Mouse (Mus musculus) mouse embryonic stem cell (cell line): ENCODE results near the gene Gal3st3.

Source experiments
- in situ Hi-C, 2 experiments: fragments of 300-500 bp; cut with MboI; formaldehyde crosslinking; loops; 1 replicate in 1 of 2; 3 replicates in 1 of 2; pipeline ENCODE4 v1.14.3; 2019 to 2020; ENCODE audit warnings: low sequenced_read_pairs in 2 of 2, low pct_unique_long_range_greater_than_20kb in 1 of 2, mixed read lengths in 1 of 2; ENCODE audit not compliant: unreplicated experiment in 1 of 2

Gene Gal3st3

DNA sequence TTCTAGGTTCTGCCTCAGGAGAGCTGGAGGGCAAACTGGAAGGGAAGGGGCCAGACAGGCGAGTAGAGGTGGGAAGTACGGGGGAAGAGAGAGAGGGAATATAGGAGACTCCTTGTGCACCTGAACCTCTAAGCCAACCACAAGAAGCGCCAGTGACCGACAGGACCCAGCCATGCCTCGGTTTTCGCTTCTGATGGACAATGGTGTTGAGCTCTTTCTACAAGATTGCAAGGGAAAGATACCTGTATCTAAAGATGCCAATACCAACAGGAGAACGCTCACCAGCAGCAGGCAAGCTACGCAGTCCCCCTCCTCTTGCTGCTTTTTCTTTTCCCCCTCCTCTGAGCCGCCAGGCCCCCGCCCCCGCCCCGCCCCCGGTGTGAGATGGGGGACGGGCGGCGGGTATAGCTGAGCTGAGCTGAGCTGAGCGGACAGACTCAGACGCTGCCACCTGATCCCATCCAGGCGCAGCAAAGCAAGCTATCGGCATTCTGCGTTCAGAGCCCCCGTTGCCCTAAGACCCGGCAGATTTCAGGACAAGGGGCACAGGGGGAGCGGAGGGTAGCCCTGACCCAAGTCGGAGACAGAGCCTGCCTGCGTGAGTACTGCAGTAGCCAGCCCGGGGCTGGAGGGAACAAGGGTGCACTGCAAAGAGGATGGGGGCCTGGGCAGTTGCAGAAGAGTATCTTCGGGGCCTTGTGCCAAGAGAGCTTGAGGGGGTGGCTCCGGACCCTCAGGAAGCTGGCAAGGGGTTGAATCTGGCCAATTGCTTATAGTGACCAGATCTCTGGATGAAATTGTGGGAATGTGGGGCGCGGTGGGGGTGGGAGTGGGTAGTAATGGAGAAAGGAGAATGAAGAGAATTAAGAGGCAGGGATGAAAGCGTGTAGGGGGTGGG, at the start of gene Gal3st3:
TSS of gene Gal3st3 (plus strand) at position 429 of the 898 bp plus-strand sequence.
- in situ Hi-C loops = no loop called here

DNA sequence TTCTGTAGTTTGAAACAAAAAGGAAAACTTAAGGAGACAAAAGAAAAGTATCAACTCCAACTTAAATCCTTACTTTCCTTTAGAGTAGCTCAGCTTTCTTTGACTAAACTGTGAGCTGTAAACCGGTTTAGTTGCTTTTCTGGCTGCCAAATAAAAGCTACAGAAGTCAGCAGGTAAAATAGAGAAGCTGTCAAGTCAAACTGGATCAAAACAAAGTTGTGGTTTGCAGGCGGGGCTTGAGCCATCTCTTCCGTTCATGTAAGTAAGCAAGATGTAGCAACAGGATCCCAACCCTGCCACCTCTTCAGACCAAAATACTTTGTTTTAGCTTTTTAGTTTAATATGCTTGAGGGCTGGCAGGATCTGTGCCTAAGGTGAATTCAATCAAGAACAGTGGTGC, 41.0 kb upstream of the Gal3st3 start:
- in situ Hi-C loops = no loop called here

- in situ Hi-C loops = no loop called here
Measured at GRCm38 (mm10) chr19:5267015-5267414, 31.1 kb upstream of the Gal3st3 start.

- in situ Hi-C loops = no loop called here
Measured at GRCm38 (mm10) chr19:5268017-5268416, 30.1 kb upstream of the Gal3st3 start.

DNA sequence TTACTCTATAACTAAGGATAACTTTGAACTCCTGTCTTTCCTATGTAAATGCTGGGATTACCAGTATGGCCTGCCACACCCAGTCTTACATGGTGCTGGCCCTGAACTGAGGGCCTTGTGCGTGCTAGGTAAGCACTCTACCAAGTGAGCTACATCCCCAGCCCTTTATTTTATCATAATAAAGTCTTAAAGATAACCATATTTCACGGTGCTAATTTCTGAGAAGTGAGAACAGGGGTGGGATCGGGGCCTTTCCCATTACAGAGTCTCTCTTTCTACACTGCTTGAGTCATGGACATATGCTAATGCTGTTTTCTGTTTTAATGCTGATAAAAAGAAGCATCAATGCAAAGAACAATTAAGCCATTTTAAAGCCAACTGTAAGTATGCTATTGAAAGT, 29.3 kb upstream of the Gal3st3 start:
- in situ Hi-C loops = no loop called here

- in situ Hi-C loops = no loop called here
Measured at GRCm38 (mm10) chr19:5269392-5269791, 28.7 kb upstream of the Gal3st3 start.

GRCm38 (mm10) chr19:5271430-5271829, 26.7 kb upstream of the Gal3st3 start:
- in situ Hi-C loops = no loop called here

GRCm38 (mm10) chr19:5272326-5272795, 25.8 kb upstream of the Gal3st3 start:
- in situ Hi-C loops = no loop called here

DNA sequence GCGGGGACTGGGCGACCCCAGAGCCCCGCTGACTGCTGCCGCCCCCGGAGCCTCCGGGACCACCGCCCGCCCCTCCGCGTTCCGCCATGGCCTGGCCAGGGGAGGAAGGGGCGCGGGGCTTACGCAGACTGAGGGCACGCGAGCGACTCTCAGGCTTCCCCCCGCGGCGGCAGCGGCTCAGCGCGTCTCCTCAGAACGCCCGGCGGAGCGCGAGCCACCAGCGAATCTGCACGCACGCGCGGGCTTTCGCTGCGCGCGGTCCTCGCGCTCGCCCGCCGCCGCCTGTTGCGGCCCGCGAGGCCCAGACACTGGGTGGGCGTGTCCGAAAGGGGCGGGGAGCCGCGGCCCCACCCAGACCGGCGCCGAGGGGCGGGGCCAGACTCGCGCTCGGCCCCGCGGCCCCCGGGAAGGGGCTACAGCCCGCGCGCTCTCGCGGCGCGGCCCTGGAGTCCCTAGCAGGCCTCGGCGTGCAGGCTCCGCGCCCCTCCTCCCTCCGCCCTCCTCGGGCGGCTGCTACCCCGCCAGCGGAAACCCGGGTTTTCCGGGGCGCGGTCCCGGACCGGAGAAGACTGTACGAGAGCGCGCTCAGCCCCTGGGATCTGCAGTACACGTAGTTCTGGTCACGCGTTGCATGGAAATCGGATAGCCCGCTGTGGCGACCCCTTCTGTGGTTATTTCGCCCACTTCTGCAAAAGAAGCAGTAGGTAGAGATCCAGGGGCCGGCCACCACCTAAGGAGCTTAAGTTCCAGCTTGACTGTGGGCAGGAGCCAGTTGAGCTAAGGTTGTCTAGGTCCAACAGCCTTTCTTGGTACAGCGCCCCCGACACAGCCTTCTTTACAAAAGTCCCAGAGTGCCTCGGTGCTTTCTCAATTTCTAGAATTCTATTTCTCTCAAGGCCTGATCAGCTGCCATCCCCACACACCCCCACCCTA, 25.1 kb upstream of the Gal3st3 start, which contains the start of gene Pacs1:
TSS of gene Pacs1 (minus strand) at position 319 of the 933 bp plus-strand sequence.
- in situ Hi-C loops = no loop called here

DNA sequence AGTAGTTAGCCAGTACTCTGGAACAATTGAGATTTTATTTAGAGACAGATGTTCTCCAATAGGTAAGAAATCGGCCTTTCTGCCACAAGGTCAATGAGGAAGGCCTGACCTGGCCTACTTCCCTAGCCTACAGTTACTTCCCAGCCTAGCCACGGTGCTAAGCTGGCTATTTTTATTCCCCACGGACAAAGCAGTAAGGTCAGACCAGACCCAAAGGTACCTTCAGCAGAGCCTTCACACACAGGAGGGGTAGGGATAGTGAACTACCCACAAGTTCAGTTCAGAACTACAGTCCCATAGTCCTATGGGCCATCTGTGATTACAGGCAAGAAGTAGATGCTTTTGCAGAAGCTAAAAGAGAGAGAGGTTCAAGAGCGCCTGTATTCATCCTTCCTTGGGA, 24.2 kb upstream of the Gal3st3 start:
- in situ Hi-C loops = no loop called here

DNA sequence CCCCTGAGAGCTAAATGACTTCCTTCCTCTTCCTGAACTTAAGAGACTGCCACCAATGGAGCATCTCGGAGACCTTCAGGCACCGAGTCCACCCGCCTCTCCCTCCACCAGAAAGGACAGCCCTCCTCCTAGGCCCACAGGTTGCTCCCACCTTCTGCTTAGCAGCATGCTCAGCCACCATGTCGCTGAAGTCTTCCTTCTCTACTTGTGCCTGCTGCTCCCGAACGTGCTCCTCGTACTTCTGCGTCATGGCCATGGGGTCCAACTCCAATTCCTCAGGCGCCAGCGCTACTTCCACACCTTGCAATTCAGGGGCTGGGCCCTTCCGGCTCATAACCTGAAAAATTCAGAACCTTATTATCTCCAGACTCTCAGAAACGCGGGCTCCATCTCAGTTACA, 23.5 kb upstream of the Gal3st3 start:
- in situ Hi-C loops = no loop called here

DNA sequence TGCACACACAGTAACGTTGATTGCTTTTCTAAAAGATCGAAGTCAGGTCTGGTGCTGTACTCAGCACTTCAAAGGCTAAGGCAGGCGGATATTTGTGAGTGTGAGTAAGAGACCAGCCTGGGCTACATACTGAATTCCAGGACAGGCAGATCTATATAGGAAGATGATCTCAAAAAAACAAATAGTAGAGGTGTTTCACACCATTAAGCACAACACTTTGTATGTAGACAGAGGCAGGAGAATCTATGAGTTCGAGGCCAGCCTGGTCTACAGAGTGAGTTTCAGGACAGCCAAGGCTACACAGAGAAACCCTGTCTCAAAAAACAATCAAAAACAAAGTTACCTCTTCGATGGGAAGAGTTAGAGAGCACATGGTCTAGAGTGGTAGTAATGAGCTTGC, 22.4 kb upstream of the Gal3st3 start:
- in situ Hi-C loops = no loop called here

GRCm38 (mm10) chr19:5276531-5276930, 21.6 kb upstream of the Gal3st3 start:
- in situ Hi-C loops = no loop called here

- in situ Hi-C loops = no loop called here
Measured at GRCm38 (mm10) chr19:5277140-5277539, 21.0 kb upstream of the Gal3st3 start.

GRCm38 (mm10) chr19:5278381-5278780, 19.8 kb upstream of the Gal3st3 start:
- in situ Hi-C loops = no loop called here

DNA sequence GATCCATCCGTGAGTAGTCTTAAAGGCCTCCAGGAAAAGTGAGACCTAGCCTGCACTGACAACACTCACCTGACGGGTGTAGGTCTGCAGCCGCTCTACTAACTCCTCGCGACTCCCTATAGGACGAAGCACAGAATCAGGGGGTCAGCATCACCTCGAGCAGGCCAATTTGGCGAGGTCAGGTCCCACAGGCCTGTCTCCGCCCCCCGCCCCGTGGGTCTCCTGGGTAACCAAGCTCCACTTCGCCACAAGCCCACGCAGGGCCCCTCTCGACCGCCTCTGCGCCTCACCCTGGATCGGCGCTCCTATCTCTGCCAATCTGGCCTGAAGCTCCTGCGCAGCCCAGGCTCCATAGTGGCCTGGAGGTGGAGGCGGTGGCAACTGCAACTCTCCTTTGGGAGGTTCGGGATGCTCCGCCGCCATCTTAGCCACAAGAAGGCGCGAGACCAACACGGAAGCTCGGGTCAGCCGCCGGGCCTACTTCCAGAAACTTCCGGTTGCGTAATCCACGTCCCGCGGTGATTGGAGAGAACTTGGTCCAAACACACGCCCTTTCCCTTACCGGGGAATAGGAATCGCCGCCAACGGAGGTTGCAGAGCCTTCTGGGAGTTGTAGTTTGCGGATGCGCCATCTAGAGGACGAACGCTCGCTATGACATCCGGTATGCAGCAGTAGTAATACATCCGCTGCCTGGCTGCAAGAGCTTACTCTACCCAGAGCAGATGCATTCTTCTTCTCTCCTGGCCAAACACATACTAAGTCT, 3.0 kb upstream of the Gal3st3 start, which contains the start of gene Sf3b2:
TSS of gene Sf3b2 (minus strand) at position 484 of the 764 bp plus-strand sequence.
- in situ Hi-C loops = no loop called here

DNA sequence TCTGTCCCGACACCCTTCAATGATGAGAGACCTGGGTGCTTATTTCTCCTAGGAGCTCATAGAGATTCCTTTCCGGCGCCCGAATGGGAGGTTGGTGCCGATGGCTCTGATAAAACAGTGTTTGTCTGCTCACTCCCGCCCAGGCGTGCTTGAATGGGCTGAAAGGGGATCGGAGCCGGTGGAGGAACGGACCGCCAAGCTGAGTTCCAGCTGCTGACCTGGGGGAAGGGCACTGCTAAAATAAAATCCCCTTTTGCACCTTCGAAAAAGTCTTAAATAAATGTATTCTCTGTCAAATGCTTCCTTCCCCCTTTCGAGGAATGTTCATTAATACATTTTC, 2.4 kb upstream of the Gal3st3 start:
- in situ Hi-C loops = no loop called here

DNA sequence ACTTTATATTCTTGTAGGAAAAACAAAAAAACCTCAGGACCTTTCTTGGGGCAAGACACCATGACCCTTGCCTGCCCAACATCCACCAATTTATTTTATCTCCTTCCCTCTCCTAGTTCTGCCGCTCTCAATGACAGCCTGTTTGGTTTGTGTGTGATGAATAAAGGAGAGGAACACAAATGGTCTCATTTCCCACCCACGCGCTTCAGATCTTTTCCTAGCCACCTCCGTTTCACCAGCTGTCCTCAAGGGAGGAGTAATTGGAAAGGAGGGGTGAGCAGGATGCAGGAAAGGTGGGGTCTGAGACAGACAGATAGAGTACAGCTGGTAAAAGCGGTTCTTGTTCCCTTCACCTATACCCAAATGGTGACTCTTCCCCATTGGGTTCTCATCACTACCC, 1.5 kb upstream of the Gal3st3 start:
- in situ Hi-C loops = no loop called here
